Mouse (Mus musculus): ENCODE results near the gene Aldh9a1.
A peak's percentile ranks its signal among the peaks of the same experiment; 100 is the strongest.

Aldh9a1 gene

GRCm38 (mm10) chr1:167382763-167383162 is 33.0 kb downstream of the Aldh9a1 start:
- DNase-seq (ENCODE audit: extremely low read depth, insufficient read length, low spot score): no peak

GRCm38 (mm10) chr1:167383178-167383577 is 33.4 kb downstream of the Aldh9a1 start:
- no peak for DNase-seq (ENCODE audit: extremely low read depth, insufficient read length, low spot score)

GRCm38 (mm10) chr1:167384156-167384555 is 34.4 kb downstream of the Aldh9a1 start:
- DNase-seq (ENCODE audit: extremely low read depth, insufficient read length, low spot score): no peak

GRCm38 (mm10) chr1:167385211-167385610 is 35.4 kb downstream of the Aldh9a1 start:
- no peak for DNase-seq (ENCODE audit: extremely low read depth, insufficient read length, low spot score)

- DNase-seq (ENCODE audit: extremely low read depth, insufficient read length, low spot score): no peak
These were observed 35.8 kb downstream of the Aldh9a1 start for GRCm38 (mm10) chr1:167385636-167386035.

GRCm38 (mm10) chr1:167386466-167386865 is 36.7 kb downstream of the Aldh9a1 start:
- no peak for DNase-seq (ENCODE audit: extremely low read depth, insufficient read length, low spot score)

GRCm38 (mm10) chr1:167387310-167387709 is 37.5 kb downstream of the Aldh9a1 start:
- DNase-seq (ENCODE audit: extremely low read depth, insufficient read length, low spot score): peak; percentile 74

GRCm38 (mm10) chr1:167387796-167388195 is 38.0 kb downstream of the Aldh9a1 start:
- no peak for DNase-seq (ENCODE audit: extremely low read depth, insufficient read length, low spot score)

GRCm38 (mm10) chr1:167388571-167388970 is 38.8 kb downstream of the Aldh9a1 start:
- no peak for DNase-seq (ENCODE audit: extremely low read depth, insufficient read length, low spot score)

GRCm38 (mm10) chr1:167389584-167389983 is 39.8 kb downstream of the Aldh9a1 start:
- no peak for DNase-seq (ENCODE audit: extremely low read depth, insufficient read length, low spot score)

- no peak for DNase-seq (ENCODE audit: extremely low read depth, insufficient read length, low spot score)
These were observed 40.6 kb downstream of the Aldh9a1 start for GRCm38 (mm10) chr1:167390381-167390780.

- DNase-seq (ENCODE audit: extremely low read depth, insufficient read length, low spot score): no peak
These were observed 41.5 kb downstream of the Aldh9a1 start for GRCm38 (mm10) chr1:167391241-167391640.

GRCm38 (mm10) chr1:167392031-167392640 is 42.3 kb downstream of the Aldh9a1 start:
- no peak for DNase-seq (ENCODE audit: extremely low read depth, insufficient read length, low spot score)

GRCm38 (mm10) chr1:167392687-167393086 is 42.9 kb downstream of the Aldh9a1 start:
- peak; percentile 67 for DNase-seq (ENCODE audit: extremely low read depth, insufficient read length, low spot score)

GRCm38 (mm10) chr1:167393281-167393680 is 43.5 kb downstream of the Aldh9a1 start:
- no peak for DNase-seq (ENCODE audit: extremely low read depth, insufficient read length, low spot score)

- DNase-seq (ENCODE audit: extremely low read depth, insufficient read length, low spot score): peak; percentile 92
These were observed 44.1 kb downstream of the Aldh9a1 start, which contains the start of gene Mgst3 for GRCm38 (mm10) chr1:167393683-167394492. Mgst3 (minus strand) TSS chr1:167393841.

- DNase-seq (ENCODE audit: extremely low read depth, insufficient read length, low spot score): no peak
These were observed 55.4 kb downstream of the Aldh9a1 start for GRCm38 (mm10) chr1:167405237-167405636.

- DNase-seq (ENCODE audit: extremely low read depth, insufficient read length, low spot score): no peak
These were observed 59.8 kb downstream of the Aldh9a1 start for GRCm38 (mm10) chr1:167409601-167410000.

- DNase-seq (ENCODE audit: extremely low read depth, insufficient read length, low spot score): no peak
These were observed 62.4 kb downstream of the Aldh9a1 start for GRCm38 (mm10) chr1:167411991-167412715.

- DNase-seq (ENCODE audit: extremely low read depth, insufficient read length, low spot score): peak; percentile 37
These were observed 65.1 kb downstream of the Aldh9a1 start for GRCm38 (mm10) chr1:167414846-167415245.
